Mouse (Mus musculus) hindbrain, embryonic 15.5 days (tissue): Measurements from ENCODE around the gene Tuba1a. TPM values are rescaled to one million over a fixed set of nuclear protein-coding genes. Genes with fewer than 3 reads are reported as not detected.

Experiments
- ATAC-seq: fragments of 200-750 bp; cut with Nextera tagmentation; 2 replicates; pipeline ENCODE4 v1.8.0; 2017; ENCODE audit warnings: low read depth, moderate number of reproducible peaks, moderate TSS enrichment; ENCODE audit not compliant: low FRiP score
- H3K27ac ChIP-seq: fragments of 300-500 bp; sonication (generic); replicated peaks from 2 replicates; pipeline ENCODE4 v1.5.1; 2015; ENCODE audit warnings: mild to moderate bottlenecking, inconsistent platforms
- H3K27me3 ChIP-seq: fragments of 300-500 bp; sonication (generic); 2 replicates; pipeline ENCODE4 v1.6.1; 2015; ENCODE audit warnings: control low read depth, inconsistent platforms
- H3K36me3 ChIP-seq: fragments of 300-500 bp; sonication (generic); 2 replicates; pipeline ENCODE4 v1.6.1; 2015; ENCODE audit warnings: control low read depth, inconsistent platforms
- H3K4me1 ChIP-seq: fragments of 300-500 bp; sonication (generic); replicated peaks from 2 replicates; pipeline ENCODE4 v1.6.1; 2015; ENCODE audit warnings: control low read depth, inconsistent platforms
- H3K4me2 ChIP-seq: fragments of 300-500 bp; sonication (generic); 2 replicates; pipeline ENCODE4 v1.6.1; 2015; ENCODE audit warnings: moderate library complexity, mild to moderate bottlenecking, inconsistent platforms
- H3K4me3 ChIP-seq: fragments of 300-500 bp; sonication (generic); 2 replicates; pipeline ENCODE4 v1.5.1; 2015; ENCODE audit warnings: mild to moderate bottlenecking, inconsistent platforms
- H3K9ac ChIP-seq: fragments of 300-500 bp; sonication (generic); 2 replicates; pipeline ENCODE4 v1.6.1; 2015; ENCODE audit warnings: inconsistent platforms
- H3K9me3 ChIP-seq: fragments of 300-500 bp; sonication (generic); 2 replicates; pipeline ENCODE4 v1.6.1; 2016; ENCODE audit warnings: control low read depth, inconsistent platforms
- WGBS: fragments of 180-500 bp; shearing (Covaris S2); methylation state at CpG from one replicate; pipeline ENCODE4 v1.1.7; 2015; 5-methylcytosine and 5-hydroxymethylcytosine counted together
- polyA plus RNA-seq: library from polyadenylated mRNA; unstranded; fragments of >200 nt; fragmentation: Nextera tagmentation; extraction: Ambion mirVana; gene quantifications from 2 replicates; pipeline ENCODE4 v1.2.1, GENCODE M21; 2015

Gene Tuba1a
- 14,750 and 15,534 TPM in 2 replicates for polyA plus RNA-seq

- Histone ChIP-seq H3K27ac (peak within 1 kb of the TSS; percentile 99), H3K27me3 (no peaks in the 10 kb centered on the region), H3K36me3 (peaks cover 9% of the 10 kb centered on the region), H3K9ac (peak within 1 kb of the TSS; percentile 98), H3K9me3 (no peaks in the 10 kb centered on the region), H3K4me2 (peak within 1 kb of the TSS; percentile 79), H3K4me3 (peak within 1 kb of the TSS; percentile 79), H3K4me1 (peaks cover 20% of the 10 kb centered on the region)
- 1% methylated on average over 28 of the region's 28 CpGs for WGBS
- ATAC-seq = peak; percentile 99
Observed at GRCm38 (mm10) chr15:98953401-98954356, at the start of gene Tuba1a, which contains the start of gene Gm49450. Gene Tuba1a, minus strand, starts transcription at chr15:98953703. Gene Gm49450, minus strand, starts transcription at chr15:98953551.

DNA sequence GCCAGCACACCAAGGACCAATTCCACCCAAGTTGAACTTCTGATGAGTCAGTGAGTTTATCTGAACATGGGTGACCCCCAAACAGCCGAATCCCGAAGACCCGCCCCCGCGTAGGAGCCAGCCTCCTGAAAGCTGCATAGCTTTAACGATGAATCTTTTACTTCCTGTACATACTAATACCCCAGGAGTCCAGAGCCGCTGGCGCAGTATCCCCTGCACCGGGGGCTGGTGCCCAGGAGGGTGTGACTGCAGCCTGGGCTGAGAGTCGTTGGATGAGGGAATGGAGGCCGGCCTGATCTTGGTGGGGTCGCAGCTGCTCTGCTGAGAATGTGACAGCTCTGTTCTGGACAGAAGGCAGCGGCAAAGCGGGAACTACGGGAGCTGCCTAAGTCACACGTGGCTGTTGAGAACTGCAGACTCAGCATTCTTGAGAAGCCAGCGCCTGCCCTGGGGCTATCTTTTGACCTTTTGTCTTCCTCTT is 48.0 kb upstream of the Tuba1a start:
- 14% methylated on average over 17 of the region's 17 CpGs for WGBS
- peak; percentile 24; the same call in 1 of the 2 replicates for ATAC-seq
- Histone ChIP-seq H3K27me3 (no peaks in the 10 kb centered on the region), H3K4me3 (peak overlapping the region; percentile 25), H3K9ac (no peak overlapping the region), H3K27ac (no peak overlapping the region; the same call in 1 of the 2 replicates), H3K4me2 (peak overlapping the region; percentile 54), H3K9me3 (no peaks in the 10 kb centered on the region), H3K4me1 (peaks cover 26% of the 10 kb centered on the region), H3K36me3 (no peaks in the 10 kb centered on the region)

DNA sequence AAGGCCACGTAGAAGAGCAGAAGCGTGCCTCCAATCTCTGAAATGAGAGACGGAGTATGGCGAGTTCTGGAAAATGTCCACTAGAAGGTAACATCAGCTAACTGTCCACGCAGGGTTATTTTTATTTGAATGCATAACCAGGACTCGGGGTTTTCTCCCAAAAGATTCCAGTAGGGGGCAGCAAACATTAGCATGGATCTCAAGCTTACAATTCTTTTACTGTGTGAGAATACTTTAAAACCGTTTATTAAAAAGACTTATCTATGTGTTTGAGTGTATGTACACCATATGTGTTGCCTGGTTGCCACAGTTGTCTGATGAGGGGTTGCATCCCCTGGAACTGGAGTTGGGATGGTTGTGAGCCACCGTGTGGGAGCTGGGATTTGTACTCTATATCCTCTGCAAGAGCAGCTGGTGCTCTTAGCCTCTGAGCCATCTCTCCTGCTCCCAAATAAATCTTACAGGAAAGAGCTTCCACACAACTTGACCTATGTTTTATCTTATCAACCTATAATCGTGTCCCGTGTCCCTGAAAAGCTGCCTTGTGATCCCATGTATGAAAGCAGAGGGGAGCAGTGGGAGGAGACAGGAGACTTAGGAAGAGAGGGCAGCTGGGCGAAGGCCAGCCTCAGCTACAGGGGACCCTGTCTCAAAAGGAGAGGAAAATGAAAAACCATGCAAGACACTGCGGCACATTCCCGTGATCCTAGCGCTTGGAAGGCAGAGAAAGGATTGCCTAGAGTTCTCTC is 47.2 kb upstream of the Tuba1a start:
- WGBS = 39% methylated on average over 14 of the region's 14 CpGs
- H3K27me3 ChIP-seq = no peaks in the 10 kb centered on the region
- H3K4me2 ChIP-seq = peak overlapping the region; percentile 54; the same call in 1 of the 2 replicates
- 0 out of 2 replicates have a peak overlapping the region, but pooled peaks have one; percentile 5 for H3K27ac ChIP-seq
- H3K4me3 ChIP-seq = no peak overlapping the region
- ATAC-seq = no peak
- H3K4me1 ChIP-seq = peaks cover 29% of the 10 kb centered on the region
- H3K9ac ChIP-seq = no peak overlapping the region
- H3K36me3 ChIP-seq = no peaks in the 10 kb centered on the region
- no peaks in the 10 kb centered on the region for H3K9me3 ChIP-seq

GRCm38 (mm10) chr15:98998775-98999157 is 45.3 kb upstream of the Tuba1a start:
- H3K4me1 ChIP-seq = peaks cover 35% of the 10 kb centered on the region
- 32% methylated on average over 6 of the region's 6 CpGs for WGBS
- no peak overlapping the region for H3K4me2 ChIP-seq
- no peaks in the 10 kb centered on the region for H3K36me3 ChIP-seq
- no peak overlapping the region for H3K9ac ChIP-seq
- H3K27ac ChIP-seq = 0 out of 2 replicates have a peak overlapping the region, but pooled peaks have one; percentile 10
- H3K9me3 ChIP-seq = no peaks in the 10 kb centered on the region
- H3K4me3 ChIP-seq = no peak overlapping the region
- ATAC-seq = no peak
- H3K27me3 ChIP-seq = no peaks in the 10 kb centered on the region

DNA sequence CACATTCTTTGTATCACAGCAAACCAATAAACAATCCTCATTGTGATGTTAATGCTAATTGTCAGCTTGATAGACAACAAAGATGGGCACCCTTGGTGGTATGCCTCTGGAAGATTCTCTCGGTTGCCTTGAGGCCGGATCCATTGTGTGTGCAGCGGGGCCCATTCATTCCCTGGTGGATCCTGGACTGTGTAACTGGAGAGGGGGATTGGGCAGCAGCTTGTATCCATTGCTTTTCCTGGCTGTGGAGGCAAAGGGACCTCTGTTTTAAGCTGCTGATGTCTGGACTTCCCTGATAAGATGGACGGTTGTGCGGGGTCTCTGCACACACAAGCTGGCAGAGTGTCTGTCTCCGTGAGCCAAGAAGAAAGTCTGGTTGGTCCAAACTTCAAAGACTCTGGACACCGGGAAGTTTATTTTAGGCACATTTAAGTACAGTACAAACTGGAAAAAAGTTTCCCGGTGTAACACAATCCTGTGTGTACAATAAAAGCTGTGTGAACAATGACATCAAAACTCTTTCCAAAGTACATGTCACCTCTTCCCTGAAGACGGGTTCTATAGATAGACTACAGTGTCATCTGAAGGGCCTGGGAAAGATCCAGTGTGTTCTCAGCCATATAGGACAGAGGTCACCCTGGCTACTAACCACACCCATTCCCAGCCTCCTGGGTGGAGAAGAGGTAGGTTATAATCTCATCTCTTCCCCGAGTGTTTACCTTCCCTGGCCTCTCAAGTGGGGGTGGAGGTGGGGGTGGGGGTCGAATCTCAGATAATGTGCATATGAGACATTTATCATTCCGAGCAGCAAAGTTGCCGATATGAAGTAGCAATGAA is 44.7 kb upstream of the Tuba1a start:
- 42% methylated on average over 13 of the region's 13 CpGs for WGBS
- H3K9ac ChIP-seq = no peak overlapping the region
- no peaks in the 10 kb centered on the region for H3K27me3 ChIP-seq
- H3K4me3 ChIP-seq = no peak overlapping the region
- 0 out of 2 replicates have a peak overlapping the region, but pooled peaks have one; percentile 10 for H3K27ac ChIP-seq
- H3K4me1 ChIP-seq = peaks cover 38% of the 10 kb centered on the region
- H3K4me2 ChIP-seq = no peak overlapping the region
- H3K9me3 ChIP-seq = no peaks in the 10 kb centered on the region
- no peak for ATAC-seq
- no peaks in the 10 kb centered on the region for H3K36me3 ChIP-seq

DNA sequence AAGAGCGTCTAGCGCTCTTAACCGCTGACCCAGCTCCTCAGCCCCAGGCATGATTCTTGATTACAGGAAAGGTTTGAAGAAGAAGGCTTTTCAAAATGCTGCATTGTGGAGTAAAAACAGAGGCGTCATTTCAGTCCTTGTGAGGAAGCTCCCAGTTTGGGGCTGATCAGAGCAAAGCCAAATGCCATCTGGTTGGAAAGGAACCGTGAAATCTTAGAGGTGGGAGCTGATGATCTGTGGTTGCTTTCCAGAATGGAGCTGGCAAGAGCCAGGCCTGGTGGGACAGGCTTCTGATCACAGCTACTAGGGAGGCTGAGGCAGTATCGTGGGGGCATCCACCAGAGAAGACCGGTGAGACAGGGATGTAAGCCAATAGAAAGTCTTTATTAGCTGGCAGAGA is 43.3 kb upstream of the Tuba1a start:
- Histone ChIP-seq H3K4me1 (peaks cover 44% of the 10 kb centered on the region), H3K4me2 (no peak overlapping the region), H3K27ac (0 out of 2 replicates have a peak overlapping the region, but pooled peaks have one; percentile 8), H3K9ac (no peak overlapping the region), H3K4me3 (no peak overlapping the region), H3K27me3 (no peaks in the 10 kb centered on the region), H3K36me3 (no peaks in the 10 kb centered on the region), H3K9me3 (no peaks in the 10 kb centered on the region)
- ATAC-seq = no peak
- 67% methylated on average over 7 of the region's 7 CpGs for WGBS

DNA sequence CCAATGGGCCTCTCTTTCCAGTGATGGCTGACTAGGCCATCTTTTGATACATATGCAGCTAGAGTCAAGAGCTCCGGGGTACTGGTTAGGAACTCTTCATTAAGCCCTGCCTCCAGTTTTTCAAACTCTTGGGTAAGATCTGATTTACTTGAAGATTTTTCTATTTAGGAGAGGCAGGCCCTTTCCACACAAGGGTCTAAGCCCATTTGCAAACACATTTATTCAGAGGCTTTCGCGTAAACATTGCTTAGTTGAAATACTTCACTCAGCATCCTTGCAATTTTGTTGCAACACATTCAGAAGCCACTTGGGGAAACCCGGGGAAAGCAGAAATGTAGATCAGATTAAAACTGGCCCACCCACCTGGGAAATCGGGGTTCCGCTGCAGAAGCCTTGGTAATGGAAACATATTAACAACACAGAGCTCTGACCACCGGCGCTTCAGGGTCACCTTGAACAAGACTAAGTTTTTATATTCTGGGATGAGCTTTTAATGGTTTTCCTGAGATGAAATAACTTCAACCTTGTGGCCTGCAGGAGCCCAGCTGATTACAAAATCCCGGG is 41.5 kb upstream of the Tuba1a start:
- Histone ChIP-seq H3K9ac (no peak overlapping the region), H3K4me2 (no peak overlapping the region), H3K27ac (no peak overlapping the region; the same call in 1 of the 2 replicates), H3K4me3 (no peak overlapping the region), H3K36me3 (no peaks in the 10 kb centered on the region), H3K4me1 (peaks cover 49% of the 10 kb centered on the region), H3K27me3 (no peaks in the 10 kb centered on the region), H3K9me3 (no peaks in the 10 kb centered on the region)
- ATAC-seq = no peak
- WGBS = 76% methylated on average over 9 of the region's 9 CpGs

- Histone ChIP-seq H3K4me1 (peaks cover 61% of the 10 kb centered on the region), H3K4me3 (peak overlapping the region; percentile 38; the same call in 1 of the 2 replicates)
Observed at GRCm38 (mm10) chr15:98993865-98994264, 40.4 kb upstream of the Tuba1a start.

DNA sequence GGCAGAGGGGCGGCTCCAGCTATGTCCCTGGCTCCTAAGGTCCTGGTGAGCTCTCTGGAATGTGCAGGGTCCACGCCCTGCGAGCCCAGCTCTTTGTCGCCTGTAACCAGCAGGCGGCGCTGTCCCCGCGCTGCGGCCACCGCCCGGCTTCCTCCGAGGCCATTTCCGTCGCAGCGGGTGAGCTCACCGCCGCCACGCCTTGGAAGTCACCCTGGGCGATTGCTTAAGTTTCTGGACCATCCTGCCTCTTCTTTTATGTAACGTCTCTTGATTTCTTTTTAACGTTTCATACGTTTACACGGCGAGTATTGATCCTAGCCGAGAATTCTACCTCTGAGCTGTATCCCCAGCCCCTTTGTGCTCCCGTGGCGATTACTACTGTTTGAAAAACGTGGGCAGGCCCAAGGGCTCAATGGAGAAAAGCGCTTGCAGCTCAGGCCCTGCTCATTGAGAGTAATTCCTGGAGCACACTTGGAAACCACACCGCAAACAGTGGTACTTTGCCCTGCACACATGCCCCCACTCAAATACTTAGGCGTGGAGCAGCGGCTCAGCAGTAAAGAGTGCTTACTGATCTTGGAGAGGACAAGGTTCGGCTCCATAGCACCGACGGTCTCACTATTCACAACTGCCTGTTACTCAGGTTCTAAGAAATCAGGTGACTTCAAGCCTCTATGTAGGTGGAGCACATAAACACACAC is 39.7 kb upstream of the Tuba1a start:
- Histone ChIP-seq H3K27ac (peak overlapping the region; percentile 96), H3K9ac (peak overlapping the region; percentile 64), H3K36me3 (no peaks in the 10 kb centered on the region), H3K4me3 (peak overlapping the region; percentile 38), H3K4me1 (peaks cover 67% of the 10 kb centered on the region), H3K4me2 (peak overlapping the region; percentile 81), H3K9me3 (no peaks in the 10 kb centered on the region), H3K27me3 (no peaks in the 10 kb centered on the region)
- ATAC-seq = peak; percentile 86
- WGBS = 1% methylated on average over 35 of the region's 35 CpGs

More at GRCm38 (mm10) chr15:98993865-98994264, 40.4 kb upstream of the Tuba1a start:
- under 1% methylated on average over 11 of the region's 11 CpGs for WGBS
- ATAC-seq = no peak
- H3K9ac ChIP-seq = peak overlapping the region; percentile 64; the same call in 1 of the 2 replicates
- H3K27me3 ChIP-seq = no peaks in the 10 kb centered on the region
- peak overlapping the region; percentile 81 for H3K4me2 ChIP-seq
- peak overlapping the region; percentile 96 for H3K27ac ChIP-seq
- no peaks in the 10 kb centered on the region for H3K9me3 ChIP-seq
- H3K36me3 ChIP-seq = no peaks in the 10 kb centered on the region

DNA sequence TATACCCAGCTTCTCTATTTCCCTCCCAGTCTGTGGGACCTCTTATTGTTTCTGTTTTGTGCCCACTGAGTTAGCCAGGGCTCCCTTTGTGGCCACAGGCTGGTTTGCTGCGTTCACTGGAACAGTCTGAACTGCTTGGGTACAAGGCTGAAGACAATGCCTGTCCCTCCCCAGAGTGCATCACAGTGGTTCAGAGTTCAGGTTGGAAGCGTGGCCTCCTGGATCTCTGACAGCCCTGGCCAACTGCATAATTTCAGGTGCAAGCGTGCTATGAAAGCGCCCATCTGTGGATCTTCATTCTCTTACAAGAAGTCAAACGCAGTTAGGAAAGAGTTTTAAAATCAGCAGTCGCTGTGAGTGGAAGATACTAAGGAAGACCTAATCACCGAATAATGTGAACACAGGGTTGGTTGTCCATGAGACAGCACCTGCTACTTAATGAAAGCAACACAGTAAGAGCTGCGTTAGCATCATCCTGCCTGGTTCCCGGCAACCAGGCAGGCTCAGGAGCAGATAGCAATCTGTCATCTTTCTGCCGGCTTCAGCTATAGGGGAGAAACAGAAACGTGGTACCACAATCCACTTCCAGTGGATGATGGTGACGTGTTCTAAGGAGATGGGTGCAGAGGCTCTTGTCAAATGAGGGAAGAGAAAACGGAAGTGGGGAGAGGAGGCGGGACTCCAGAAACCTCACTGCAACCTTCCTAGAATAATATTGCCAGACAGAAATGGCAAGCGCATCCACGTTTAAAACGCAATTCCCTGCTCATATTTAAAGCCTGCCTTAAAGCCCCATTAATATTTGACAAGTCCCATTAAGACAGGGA is 38.8 kb upstream of the Tuba1a start:
- 10% methylated on average over 17 of the region's 17 CpGs for WGBS
- ATAC-seq = peak; percentile 84
- peaks cover 74% of the 10 kb centered on the region for H3K4me1 ChIP-seq

More for the DNA sequence above, 38.8 kb upstream of the Tuba1a start:
- Histone ChIP-seq H3K9me3 (no peaks in the 10 kb centered on the region), H3K4me2 (peak overlapping the region; percentile 81), H3K9ac (peak overlapping the region; percentile 64), H3K36me3 (no peaks in the 10 kb centered on the region), H3K27ac (peak overlapping the region; percentile 96), H3K4me3 (peak overlapping the region; percentile 38), H3K27me3 (no peaks in the 10 kb centered on the region)
